Mouse (Mus musculus): Measurements from ENCODE around the gene Galnt2. TPM values are rescaled to one million over a fixed set of nuclear protein-coding genes. Genes with fewer than 3 reads are reported as not detected.
A peak's percentile ranks its signal among the peaks of the same experiment; 100 is the strongest.

The Galnt2 gene
- polyA plus RNA-seq, 1 experiment from 2014 or later = 93.8 TPM

DNA sequence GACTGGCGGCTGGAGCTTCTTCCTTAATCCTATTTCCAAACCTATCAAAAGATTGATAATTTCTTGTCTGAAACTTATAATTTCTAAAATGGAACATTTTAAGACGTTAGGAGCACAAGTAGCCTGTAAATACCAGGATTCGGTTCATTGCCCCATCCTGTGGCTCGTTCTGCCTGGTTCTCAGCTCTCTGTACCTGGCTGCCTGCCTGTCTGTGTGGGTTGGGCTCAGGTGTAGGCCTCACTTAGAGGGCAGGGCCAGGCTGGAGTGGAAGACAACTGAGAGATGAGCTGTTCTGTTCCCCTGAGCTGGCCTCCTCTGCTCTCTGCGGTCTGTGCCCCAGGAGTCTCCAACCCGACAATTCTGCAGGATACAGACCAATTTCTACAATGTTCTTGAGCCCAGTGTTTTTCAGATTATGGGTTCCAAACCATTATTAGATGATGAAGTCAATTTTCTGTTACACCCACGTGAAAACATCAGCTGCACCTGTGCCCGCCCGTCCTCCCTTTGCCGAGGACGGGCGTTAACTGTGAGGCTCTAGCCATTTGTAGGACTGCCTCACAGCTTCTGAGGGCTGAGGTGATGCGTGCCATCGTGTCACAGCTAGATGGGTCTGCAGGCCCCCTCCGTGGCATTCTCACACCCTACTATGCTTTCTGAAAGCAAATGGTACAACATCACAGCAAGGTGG, 72.2 kb downstream of the Galnt2 start:
- peaks cover 12% of the 10 kb centered on the region for H3K4me1 ChIP-seq
- no peaks in the 10 kb centered on the region for H3K9me3 ChIP-seq
- H3K36me3 ChIP-seq = peaks cover 19% of the 10 kb centered on the region
- H3K27ac ChIP-seq = no peak overlapping the region
- 85% methylated on average over 15 of the region's 15 CpGs for WGBS
- no peak overlapping the region for H3K4me2 ChIP-seq (replicated peaks)
- H3K9ac ChIP-seq = no peak overlapping the region
- H3K4me3 ChIP-seq = no peak overlapping the region
- no peak for ATAC-seq (ENCODE audit: low FRiP score, low read depth)
- no peaks in the 10 kb centered on the region for H3K27me3 ChIP-seq (replicated peaks)

DNA sequence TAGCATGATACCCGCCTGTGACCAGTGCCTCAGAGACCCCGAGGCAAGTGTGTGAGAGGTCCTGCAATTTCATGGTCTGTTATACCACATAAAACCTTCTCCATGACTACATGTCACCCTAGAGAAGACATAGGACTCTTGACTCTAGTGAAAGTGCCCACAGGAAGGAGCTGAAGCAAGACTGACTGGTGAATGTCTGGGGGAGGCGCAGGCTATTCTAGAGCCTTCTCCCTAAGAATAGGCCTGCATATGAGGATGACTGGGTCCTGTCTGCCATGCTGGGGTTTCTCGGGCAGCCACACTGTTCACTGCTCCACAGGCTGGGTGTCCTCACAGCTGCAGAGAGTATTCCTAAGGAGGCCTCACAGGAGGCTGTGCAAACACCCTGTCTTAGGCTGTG, 73.0 kb downstream of the Galnt2 start:
- 59% methylated on average over 4 of the region's 4 CpGs for WGBS
- no peak overlapping the region for H3K27ac ChIP-seq
- ATAC-seq (ENCODE audit: low FRiP score, low read depth) = no peak

DNA sequence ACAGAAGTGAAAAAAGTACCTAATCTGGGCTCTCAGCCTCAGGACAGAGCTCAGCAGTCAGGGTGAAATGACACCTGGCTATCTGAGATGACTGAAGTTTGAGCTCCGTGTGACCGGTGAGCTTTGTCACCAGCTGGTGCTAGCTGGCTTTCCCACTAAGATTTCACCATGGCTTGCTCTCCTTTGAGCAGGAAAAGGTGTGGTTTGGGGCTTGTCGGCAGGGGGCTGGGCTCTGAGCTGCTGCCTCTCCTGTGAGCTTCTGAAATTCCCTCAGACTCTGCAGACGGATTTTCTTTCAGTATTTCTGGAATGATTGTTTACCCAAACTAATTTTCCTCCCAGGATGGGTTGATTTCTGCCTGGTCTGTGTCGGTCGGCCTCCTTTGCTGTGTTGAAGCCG, 75.4 kb downstream of the Galnt2 start:
- ATAC-seq (ENCODE audit: low FRiP score, low read depth) = no peak
- Histone ChIP-seq H3K4me3 (no peak overlapping the region), H3K27ac (no peak overlapping the region), H3K36me3 (peaks cover 19% of the 10 kb centered on the region), H3K9ac (no peak overlapping the region), H3K27me3 (replicated peaks) (no peaks in the 10 kb centered on the region), H3K4me1 (peaks cover 12% of the 10 kb centered on the region), H3K9me3 (no peaks in the 10 kb centered on the region), H3K4me2 (replicated peaks) (no peak overlapping the region)
- 76% methylated on average over 7 of the region's 7 CpGs for WGBS

More for the DNA sequence above, 73.0 kb downstream of the Galnt2 start:
- no peak overlapping the region for H3K9ac ChIP-seq
- peaks cover 12% of the 10 kb centered on the region for H3K4me1 ChIP-seq
- no peak overlapping the region for H3K4me2 ChIP-seq (replicated peaks)
- H3K9me3 ChIP-seq = no peaks in the 10 kb centered on the region
- H3K27me3 ChIP-seq (replicated peaks) = no peaks in the 10 kb centered on the region
- H3K36me3 ChIP-seq = peaks cover 19% of the 10 kb centered on the region
- no peak overlapping the region for H3K4me3 ChIP-seq

DNA sequence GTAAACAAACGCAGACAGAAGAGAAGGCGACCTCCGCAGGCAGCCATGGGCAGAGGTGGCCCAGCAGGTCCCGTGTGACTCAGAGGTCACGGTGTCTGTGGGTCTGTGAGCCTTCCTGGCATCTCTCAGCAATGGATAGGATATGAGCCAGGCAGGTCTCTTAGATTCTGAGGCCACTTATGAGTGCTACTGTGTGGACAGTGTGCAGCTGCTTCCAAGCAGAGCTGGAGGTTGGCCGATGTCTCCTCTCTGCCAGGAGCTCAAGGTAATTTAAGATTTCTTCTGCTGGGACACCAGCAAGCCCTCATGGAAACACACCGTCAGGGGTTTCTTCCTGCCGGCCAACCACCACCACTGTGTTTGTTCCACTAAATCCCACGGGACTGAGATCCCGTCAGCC, 76.5 kb downstream of the Galnt2 start:
- ATAC-seq (ENCODE audit: low FRiP score, low read depth) = no peak
- H3K9ac ChIP-seq = no peak overlapping the region
- H3K4me2 ChIP-seq (replicated peaks) = no peak overlapping the region
- 92% methylated on average over 10 of the region's 10 CpGs for WGBS
- peaks cover 24% of the 10 kb centered on the region for H3K36me3 ChIP-seq
- peaks cover 12% of the 10 kb centered on the region for H3K4me1 ChIP-seq
- H3K27me3 ChIP-seq (replicated peaks) = no peaks in the 10 kb centered on the region
- H3K27ac ChIP-seq = no peak overlapping the region
- H3K4me3 ChIP-seq = no peak overlapping the region
- no peaks in the 10 kb centered on the region for H3K9me3 ChIP-seq

DNA sequence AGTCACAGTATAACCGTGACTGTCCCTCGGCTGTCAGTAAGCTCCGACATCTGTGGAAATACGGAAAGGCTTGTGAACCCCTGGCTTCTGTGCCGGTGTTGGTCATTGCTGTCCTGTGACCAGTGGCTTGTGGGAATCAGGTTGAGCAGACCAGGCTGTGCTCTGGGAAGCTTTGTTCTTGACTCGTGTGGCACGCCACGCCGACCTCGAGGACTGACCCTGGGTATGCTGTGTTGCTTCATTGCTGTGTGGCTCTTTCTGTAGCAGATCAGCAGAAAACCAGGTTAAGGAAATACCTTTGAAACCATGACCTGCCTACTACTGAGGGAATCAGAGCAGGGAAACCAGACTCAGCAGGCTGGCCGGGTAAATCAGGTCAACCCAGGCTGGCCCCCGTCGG, 79.3 kb downstream of the Galnt2 start:
- 88% methylated on average over 13 of the region's 13 CpGs for WGBS
- Histone ChIP-seq H3K27me3 (replicated peaks) (no peaks in the 10 kb centered on the region), H3K27ac (no peak overlapping the region), H3K4me2 (replicated peaks) (no peak overlapping the region), H3K4me3 (no peak overlapping the region), H3K4me1 (peaks cover 12% of the 10 kb centered on the region), H3K36me3 (peaks cover 16% of the 10 kb centered on the region), H3K9ac (no peak overlapping the region), H3K9me3 (no peaks in the 10 kb centered on the region)
- ATAC-seq (ENCODE audit: low FRiP score, low read depth) = no peak

DNA sequence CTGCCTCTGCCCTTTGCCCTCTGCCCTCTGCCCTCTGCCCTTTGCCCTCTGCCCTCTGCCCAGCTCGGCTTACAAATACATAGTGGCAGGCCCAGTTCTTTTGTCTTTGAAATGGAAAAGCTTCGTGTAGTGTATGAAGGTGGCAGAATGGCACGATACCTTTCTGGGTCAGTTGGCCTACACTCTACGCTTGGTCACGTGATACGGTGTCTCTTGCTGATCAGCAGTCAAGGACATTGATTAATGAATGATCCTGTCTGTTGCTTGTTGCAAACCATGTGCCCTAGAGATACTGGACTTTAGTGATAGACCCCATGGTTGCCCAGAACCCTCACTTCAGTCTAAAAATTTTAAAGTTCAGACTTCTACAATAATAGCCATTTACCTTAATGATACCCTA, 79.9 kb downstream of the Galnt2 start:
- ATAC-seq (ENCODE audit: low FRiP score, low read depth) = no peak
- H3K4me1 ChIP-seq = peaks cover 12% of the 10 kb centered on the region
- no peaks in the 10 kb centered on the region for H3K9me3 ChIP-seq
- H3K27ac ChIP-seq = no peak overlapping the region
- H3K4me3 ChIP-seq = no peak overlapping the region
- H3K9ac ChIP-seq = no peak overlapping the region
- WGBS = 87% methylated on average over 6 of the region's 6 CpGs
- no peaks in the 10 kb centered on the region for H3K27me3 ChIP-seq (replicated peaks)
- H3K36me3 ChIP-seq = peaks cover 10% of the 10 kb centered on the region
- no peak overlapping the region for H3K4me2 ChIP-seq (replicated peaks)

DNA sequence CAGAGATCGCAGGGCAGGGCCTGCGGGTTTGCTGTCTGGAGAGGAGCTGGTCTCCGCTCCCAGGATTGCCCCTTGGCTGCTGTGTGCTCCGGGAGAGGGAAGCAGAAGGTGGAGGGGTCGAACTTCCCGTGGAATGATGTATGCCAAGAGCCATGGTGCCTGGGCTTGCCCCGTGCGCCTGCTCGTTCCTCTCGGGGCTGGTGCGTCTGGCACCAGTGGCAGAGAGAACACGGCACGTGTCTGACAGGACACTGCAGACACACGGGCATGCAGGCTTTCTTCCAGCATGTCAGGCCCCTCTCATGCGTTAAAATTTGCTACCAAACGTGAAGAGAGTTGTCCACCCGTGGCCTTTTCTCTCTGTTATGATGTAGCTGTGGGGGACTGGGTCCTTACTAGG, 80.5 kb downstream of the Galnt2 start:
- peaks cover 9% of the 10 kb centered on the region for H3K36me3 ChIP-seq
- no peak overlapping the region for H3K9ac ChIP-seq
- no peak for ATAC-seq (ENCODE audit: low FRiP score, low read depth)
- peaks cover 18% of the 10 kb centered on the region for H3K4me1 ChIP-seq
- no peaks in the 10 kb centered on the region for H3K9me3 ChIP-seq
- H3K4me3 ChIP-seq = no peak overlapping the region
- 92% methylated on average over 17 of the region's 17 CpGs for WGBS
- no peaks in the 10 kb centered on the region for H3K27me3 ChIP-seq (replicated peaks)
- H3K27ac ChIP-seq = no peak overlapping the region
- no peak overlapping the region for H3K4me2 ChIP-seq (replicated peaks)

DNA sequence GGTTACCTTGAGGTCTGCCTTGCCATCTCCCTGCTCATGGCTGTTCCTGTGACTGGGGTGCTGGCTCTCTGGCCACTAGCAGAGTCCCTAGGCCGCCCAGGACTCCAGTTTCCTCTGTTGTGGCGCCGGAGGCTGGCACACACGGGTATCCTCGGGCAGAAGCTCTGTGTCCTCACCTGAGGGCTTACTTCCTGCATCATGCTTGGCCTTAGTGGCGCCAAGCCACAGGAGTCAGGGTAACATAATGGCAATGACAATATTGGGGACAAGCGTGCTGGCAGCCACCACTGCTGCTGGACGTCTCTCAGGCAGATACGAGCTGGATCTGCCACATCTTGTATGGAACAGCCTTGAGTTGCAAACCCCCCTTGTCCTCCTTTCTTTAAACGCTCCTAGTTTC, 81.0 kb downstream of the Galnt2 start:
- no peak overlapping the region for H3K4me2 ChIP-seq (replicated peaks)
- ATAC-seq (ENCODE audit: low FRiP score, low read depth) = no peak
- H3K4me1 ChIP-seq = peaks cover 23% of the 10 kb centered on the region
- peaks cover 5% of the 10 kb centered on the region for H3K36me3 ChIP-seq
- WGBS = 91% methylated on average over 10 of the region's 10 CpGs
- no peak overlapping the region for H3K4me3 ChIP-seq
- H3K9me3 ChIP-seq = no peaks in the 10 kb centered on the region
- H3K9ac ChIP-seq = no peak overlapping the region
- H3K27ac ChIP-seq = no peak overlapping the region
- no peaks in the 10 kb centered on the region for H3K27me3 ChIP-seq (replicated peaks)

DNA sequence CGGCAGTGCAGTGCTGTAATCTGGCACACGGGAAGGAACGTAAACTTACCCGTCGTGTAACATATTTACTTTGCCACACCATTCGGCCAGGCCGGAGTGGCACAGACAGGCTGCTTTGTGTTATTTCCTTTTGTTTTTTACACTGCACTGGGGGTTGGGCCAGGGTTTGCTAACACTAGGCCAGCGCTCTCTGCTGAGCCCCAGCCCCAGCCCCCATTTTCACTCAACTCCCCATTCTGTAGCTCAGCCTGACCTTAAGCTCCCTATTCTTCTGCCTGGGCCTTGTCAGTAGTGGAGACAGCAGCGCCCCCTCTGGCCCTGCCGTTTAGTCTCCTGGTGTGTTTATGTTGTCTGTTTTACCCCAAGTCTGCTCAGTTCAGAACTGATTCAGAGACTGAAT, 83.6 kb downstream of the Galnt2 start:
- WGBS = 44% methylated on average over 10 of the region's 10 CpGs
- ATAC-seq (ENCODE audit: low FRiP score, low read depth) = no peak
- no peak overlapping the region for H3K4me2 ChIP-seq (replicated peaks)
- H3K27ac ChIP-seq = 0 out of 2 replicates have a peak overlapping the region, but pooled peaks have one; percentile 15
- peaks cover 27% of the 10 kb centered on the region for H3K4me1 ChIP-seq
- H3K27me3 ChIP-seq (replicated peaks) = no peaks in the 10 kb centered on the region
- peaks cover 5% of the 10 kb centered on the region; the same call in 1 of the 2 replicates for H3K36me3 ChIP-seq
- H3K9ac ChIP-seq = no peak overlapping the region
- no peak overlapping the region for H3K4me3 ChIP-seq
- no peaks in the 10 kb centered on the region for H3K9me3 ChIP-seq

DNA sequence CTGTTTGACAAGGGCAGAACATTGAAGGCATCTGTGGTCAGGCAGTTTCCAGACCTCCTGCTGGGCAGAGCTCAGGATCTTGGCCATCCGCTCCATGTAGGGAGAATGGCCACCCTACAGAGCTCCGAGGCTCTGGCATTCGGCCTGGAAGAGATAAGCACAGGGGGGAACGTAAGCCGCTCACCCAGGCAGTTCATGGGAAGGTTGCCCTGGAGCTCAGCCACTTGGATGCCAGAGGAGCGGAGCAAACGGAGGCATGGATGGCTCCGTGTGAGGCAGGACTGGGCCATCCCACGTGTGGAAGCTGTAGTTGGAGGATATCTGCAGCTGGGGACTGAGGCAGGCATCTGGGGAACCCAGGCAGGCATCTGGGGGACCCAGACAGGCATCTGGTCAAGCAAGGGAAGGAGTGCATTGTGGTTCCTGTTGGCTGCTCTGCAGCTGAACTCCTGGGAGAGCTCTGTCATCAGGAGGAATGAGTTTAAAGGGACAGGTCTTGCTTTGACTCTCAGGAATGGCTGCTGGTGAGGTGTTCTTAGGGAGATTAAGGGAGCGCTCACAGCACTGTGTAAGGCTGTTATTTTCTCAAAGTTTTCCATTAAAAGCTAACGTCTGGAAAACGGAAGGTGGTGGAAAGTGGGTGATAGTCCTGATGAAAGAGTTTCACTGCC, 85.4 kb downstream of the Galnt2 start:
- H3K4me1 ChIP-seq = peaks cover 36% of the 10 kb centered on the region
- no peak overlapping the region for H3K9ac ChIP-seq

DNA sequence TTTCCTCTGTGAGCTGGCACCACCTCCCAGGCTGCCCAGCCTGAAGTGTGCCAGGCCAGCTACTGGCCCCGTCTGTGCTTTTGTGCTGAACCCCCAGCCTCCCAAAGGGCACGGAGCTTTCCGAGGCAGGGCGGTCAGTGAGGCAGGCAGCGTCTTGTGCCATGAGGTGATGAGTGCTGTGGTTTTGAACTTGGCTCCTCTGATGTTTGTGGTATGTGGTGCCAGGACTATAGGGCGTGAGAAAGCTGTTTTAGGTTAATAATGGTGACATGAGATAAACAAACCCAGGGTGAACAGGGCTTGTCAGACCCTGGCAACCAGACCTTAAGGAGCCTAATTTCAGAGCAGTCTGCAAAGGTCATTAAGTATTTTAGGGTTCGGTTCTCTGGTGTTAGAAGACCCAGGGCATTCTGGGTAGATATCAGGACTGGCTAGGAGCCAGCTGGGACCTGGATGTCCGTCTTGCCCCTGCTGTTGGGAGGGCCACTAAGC, 86.0 kb downstream of the Galnt2 start:
- no peak for ATAC-seq (ENCODE audit: low FRiP score, low read depth)
- H3K4me2 ChIP-seq (replicated peaks) = no peak overlapping the region
- H3K36me3 ChIP-seq = peaks cover 2% of the 10 kb centered on the region; the same call in 1 of the 2 replicates
- no peak overlapping the region for H3K27ac ChIP-seq
- no peaks in the 10 kb centered on the region for H3K27me3 ChIP-seq (replicated peaks)
- H3K4me3 ChIP-seq = no peak overlapping the region
- no peaks in the 10 kb centered on the region for H3K9me3 ChIP-seq
- peaks cover 42% of the 10 kb centered on the region for H3K4me1 ChIP-seq
- no peak overlapping the region for H3K9ac ChIP-seq
- WGBS = 79% methylated on average over 8 of the region's 8 CpGs

More for the DNA sequence above, 85.4 kb downstream of the Galnt2 start:
- Histone ChIP-seq H3K27ac (no peak overlapping the region), H3K36me3 (peaks cover 5% of the 10 kb centered on the region; the same call in 1 of the 2 replicates), H3K27me3 (replicated peaks) (no peaks in the 10 kb centered on the region), H3K9me3 (no peaks in the 10 kb centered on the region), H3K4me3 (no peak overlapping the region), H3K4me2 (replicated peaks) (no peak overlapping the region)
- 71% methylated on average over 12 of the region's 12 CpGs for WGBS
- no peak for ATAC-seq (ENCODE audit: low FRiP score, low read depth)

DNA sequence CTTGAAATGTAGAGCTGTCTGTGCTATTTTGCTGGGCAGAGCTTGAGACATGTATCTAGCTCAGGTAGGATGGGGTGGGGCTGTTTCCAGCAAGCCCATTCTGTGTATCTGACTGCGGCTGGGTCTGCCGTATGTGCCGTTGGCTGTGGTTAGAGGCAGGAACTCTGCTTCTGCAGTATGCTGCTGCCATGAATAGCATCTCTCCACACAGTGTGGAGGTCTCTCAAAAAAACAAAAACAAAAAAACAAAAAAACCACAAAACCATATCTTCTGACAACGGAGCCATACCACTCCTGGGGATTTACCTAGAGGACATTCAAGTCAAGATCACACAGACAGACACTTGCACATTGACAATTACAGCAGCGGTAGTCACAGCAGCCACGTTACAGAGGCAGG, 86.6 kb downstream of the Galnt2 start:
- Histone ChIP-seq H3K36me3 (no peaks in the 10 kb centered on the region), H3K4me2 (replicated peaks) (no peak overlapping the region), H3K4me3 (no peak overlapping the region), H3K4me1 (peaks cover 43% of the 10 kb centered on the region), H3K9me3 (no peaks in the 10 kb centered on the region), H3K27me3 (replicated peaks) (no peaks in the 10 kb centered on the region), H3K27ac (no peak overlapping the region), H3K9ac (no peak overlapping the region)
- ATAC-seq (ENCODE audit: low FRiP score, low read depth) = no peak
- 91% methylated on average over 6 of the region's 6 CpGs for WGBS
